Mouse (Mus musculus): ENCODE data around the gene Glis1.

The Glis1 gene

GRCm38 (mm10) chr4:107520816-107521215 lies 86.4 kb downstream of the Glis1 start:
- DNase-seq = peak; percentile 22

DNA sequence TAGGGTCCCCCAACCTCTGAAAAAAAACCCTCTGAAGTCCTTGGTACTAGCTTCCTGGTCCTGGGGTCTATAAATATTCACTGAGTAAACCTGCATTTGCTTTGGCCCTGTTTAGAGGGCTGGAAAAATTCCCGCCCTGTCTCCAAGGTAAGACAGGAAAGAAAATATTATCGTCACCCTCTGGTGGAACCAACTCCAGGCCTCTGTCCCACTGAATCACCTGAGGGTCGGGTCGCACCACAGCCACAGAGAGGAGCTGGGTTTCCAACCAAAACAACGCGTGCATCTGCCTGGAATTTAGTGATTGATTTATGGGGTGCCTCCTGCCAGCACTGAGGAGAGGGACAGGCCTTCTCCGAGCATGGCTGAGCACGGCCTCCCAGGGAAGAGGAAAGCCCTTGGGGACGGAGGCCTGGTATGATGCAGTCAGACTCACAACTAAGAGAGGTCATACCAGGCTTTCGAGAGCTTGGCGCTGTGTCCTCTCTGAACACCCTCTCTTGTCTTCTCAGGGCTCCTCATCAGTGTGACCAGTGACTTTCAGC lies 89.3 kb downstream of the Glis1 start:
- DNase-seq = peak; percentile 1

GRCm38 (mm10) chr4:107535126-107535525 lies 100.7 kb downstream of the Glis1 start:
- peak; percentile 59 for DNase-seq

DNA sequence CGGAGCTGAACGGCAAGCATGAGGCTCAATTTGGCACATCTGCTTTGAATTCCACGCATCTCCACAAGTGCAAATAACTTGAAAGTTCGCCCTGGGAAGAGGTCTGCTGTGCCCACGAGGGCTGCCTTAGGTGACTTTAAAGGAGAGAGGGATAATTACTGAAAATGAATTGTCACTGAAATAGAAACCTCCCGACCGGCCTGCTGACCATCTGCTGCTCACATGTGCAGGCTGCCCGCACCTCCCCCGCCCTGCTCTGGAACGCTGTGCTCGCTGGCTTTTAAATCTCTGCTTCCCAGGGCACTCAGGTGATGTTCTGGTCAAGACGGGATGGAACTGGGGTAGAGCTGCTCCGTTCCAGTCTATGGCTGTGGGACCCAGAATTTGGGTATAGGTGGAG lies 103.7 kb downstream of the Glis1 start:
- DNase-seq = no peak

GRCm38 (mm10) chr4:107538561-107538960 lies 104.2 kb downstream of the Glis1 start:
- no peak for DNase-seq

DNA sequence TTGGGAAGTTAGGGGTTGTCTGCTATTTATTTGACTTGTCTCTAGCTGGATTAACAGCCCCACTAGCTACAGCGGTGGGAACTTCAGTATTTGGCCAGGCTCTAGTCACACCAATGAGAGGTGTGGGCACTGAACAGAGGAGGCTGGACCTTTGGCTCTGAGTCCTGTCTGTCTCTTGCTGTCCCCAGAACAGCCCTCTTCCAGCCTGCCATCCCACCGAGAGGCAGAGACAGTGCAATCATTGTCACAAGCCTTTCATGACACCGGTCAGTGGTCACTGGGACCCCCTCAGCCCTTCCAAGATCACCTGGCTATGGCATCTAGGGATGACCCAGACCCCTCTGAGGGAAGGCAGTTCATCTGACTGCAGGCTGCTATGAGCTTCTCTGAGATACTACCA lies 104.6 kb downstream of the Glis1 start:
- no peak for DNase-seq

GRCm38 (mm10) chr4:107541821-107542220 lies 107.4 kb downstream of the Glis1 start:
- DNase-seq = no peak

DNA sequence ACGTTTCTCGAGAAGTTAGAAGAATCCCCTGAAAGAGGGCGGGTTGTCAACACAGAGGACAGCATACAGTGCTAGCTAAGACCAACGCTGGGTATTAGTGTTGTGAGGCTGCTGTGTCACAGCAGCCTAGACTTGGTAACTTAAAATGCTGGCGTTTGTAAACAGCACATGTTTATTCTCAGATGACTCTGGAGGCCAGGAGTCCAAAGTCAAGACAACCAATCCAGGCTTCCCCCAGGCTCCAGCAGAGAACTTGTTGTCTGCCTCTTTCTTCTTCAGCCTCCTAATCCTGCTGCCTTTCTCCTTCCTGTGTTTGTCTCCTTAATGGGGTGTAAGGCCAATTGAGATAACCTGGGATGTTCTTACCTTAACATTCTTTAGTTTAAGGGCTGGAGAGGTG lies 110.5 kb downstream of the Glis1 start:
- DNase-seq = no peak

DNA sequence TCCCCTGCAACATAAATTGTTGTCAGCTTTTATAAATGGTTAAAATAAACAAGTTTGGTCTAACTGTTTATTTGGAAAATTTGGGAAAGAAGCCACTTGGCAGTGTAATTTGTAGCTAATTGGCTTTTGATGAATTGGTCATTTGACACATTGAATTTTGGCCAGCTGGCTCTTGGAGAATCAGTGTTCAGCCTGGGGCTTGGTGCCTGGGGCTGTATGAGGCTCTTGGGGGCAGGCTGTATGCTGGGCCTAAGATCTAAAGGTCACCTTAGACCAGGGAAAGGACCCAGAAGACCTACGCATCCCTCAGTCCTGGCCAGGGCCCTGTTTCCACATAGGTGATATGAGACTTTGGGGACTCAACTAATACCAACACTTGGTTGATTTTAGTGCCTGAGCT lies 111.3 kb downstream of the Glis1 start:
- DNase-seq = peak; percentile 66

GRCm38 (mm10) chr4:107546525-107546924 lies 112.1 kb downstream of the Glis1 start:
- DNase-seq = no peak

GRCm38 (mm10) chr4:107550096-107550495 lies 115.7 kb downstream of the Glis1 start:
- DNase-seq = no peak

GRCm38 (mm10) chr4:107550546-107550945 lies 116.2 kb downstream of the Glis1 start:
- no peak for DNase-seq

DNA sequence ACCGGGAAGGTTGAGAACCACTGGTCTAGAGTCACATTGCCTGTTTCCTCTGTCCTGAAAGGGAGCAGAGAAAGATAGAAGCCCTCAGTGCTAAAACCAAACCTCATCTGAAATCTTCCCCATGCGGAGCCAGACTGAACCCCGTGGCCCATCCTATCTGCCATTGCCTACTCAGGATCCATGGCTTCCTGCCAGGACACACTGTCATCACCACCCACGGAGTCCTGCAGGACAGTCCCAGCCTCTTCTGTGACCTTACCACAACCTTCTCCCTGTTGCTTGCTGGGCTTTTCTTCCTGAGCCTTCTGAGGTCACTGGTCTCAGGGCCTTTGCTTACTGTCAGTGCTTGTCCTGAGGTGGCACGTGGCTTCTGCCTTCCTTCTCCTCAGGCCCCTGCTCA lies 118.3 kb downstream of the Glis1 start:
- DNase-seq = peak; percentile 38

DNA sequence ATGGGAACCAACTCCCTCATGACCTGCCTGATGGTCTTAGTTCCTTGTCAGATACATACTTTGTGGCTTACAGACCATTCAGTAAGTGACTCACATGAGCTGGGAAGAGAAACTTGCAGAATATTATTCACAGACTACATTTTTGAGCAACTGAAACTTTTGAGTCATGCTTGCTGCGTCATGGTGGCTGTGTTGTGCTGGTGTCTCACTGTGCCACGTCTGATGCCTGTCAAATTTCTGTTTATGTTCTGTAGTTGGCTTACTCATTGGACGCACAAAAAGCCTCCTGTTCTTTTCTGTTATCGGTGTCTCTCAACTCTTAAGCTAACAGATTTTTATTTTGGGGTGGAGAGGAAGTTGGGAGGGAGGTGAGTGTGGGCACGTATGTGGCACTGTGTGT lies 119.4 kb downstream of the Glis1 start:
- no peak for DNase-seq

- no peak for DNase-seq
These were observed 124.4 kb downstream of the Glis1 start for GRCm38 (mm10) chr4:107558801-107559200.

GRCm38 (mm10) chr4:107561056-107561455 lies 126.7 kb downstream of the Glis1 start:
- no peak for DNase-seq

GRCm38 (mm10) chr4:107568159-107568558 lies 133.8 kb downstream of the Glis1 start:
- no peak for DNase-seq

DNA sequence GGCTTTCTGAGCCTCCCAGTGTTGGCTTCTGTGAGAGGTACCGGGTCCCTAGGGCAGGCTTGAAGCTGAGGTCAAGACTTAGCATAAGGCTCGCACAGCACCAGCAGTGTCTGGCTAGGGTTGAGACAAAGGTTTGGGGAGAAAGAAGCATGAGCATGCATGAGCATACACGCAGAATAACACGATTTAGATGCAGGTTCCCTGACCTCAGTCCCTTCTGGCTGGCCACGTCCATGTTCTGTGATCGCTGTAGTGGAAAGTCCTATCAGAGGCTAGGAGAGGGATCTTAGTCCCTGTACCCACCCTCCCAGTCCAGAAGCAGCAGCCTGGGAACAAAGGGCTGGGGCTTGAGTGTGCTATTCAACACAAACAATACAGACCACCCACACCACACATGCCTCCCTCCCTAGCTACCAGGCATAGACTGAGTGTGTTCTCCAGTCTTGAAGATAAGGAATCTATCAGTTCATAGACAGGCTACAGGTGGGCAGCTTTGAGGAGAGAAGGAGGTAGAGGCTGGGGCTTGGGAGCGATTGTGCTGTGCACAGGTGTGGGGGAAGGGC lies 134.6 kb downstream of the Glis1 start:
- no peak for DNase-seq

DNA sequence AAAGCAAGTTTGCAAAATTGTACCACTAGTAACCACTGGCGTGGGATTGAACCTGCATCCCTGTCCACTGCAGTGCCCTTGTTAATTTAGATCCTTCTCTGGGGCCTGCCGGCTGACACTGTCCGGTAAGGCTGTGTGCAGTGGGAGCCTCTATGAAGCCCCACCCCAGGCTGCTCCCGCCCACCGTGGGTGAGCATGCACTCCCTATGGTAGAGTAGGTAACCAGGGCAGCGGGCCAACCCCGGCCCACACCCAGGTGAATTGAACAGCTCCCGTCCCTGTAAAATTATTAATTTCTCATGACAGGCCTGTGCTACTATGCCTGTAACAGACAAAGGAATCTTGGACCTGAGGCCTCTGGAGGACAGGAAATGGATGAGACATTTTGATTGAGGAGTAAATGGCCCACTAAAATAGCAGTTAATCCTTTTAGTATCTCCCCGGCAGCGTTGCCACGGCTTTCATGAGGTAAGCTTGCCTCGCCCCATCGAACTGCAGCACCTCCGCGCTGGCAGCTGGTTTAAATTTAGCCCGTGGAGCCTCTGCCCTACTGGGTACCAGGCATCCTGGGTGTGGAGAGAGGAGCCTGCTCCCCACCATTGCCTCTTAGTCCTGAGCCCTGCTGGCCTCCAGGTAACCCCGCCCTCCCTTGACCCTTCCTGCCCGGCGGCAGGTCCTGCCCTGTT lies 136.1 kb downstream of the Glis1 start:
- no peak for DNase-seq

DNA sequence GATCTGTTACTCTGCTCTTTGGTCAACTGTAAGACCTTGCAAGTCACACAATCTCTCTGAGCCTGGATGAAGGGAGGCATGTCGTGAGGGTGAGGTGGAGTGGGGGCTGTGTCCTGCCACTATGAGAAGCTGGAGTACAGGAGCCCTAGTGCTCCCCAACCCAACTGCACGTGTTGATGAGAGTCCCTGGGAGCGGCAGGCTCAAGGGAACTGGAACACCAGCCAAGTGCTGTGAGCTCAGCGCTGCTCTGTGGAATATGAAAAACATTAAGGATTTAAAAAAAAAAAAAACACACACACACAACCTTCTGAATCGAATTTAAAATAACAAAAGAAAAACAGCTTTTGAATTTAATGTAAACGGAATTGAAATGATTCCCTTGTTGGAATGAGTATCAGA lies 141.4 kb downstream of the Glis1 start:
- DNase-seq = no peak

DNA sequence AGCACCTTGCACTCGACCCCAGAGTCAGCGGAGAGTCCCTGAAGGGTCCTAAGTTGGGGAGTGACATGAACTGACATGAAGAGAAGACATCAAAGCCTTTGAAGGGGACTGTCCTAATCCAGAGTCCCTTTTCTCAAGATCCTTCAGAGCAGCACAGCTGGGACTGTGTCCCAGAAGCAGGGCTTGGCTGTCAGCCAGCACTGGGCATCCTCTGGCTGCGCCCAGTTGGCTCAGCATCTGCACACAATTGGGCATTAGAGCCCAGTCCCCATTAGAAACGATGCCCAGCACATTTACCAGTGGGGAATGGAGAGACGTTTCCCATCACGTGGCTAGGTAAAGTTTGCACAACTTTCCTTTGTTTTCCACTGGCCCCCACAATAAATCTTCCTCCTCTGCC lies 142.4 kb downstream of the Glis1 start:
- peak; percentile 43 for DNase-seq

GRCm38 (mm10) chr4:107577146-107577839 lies 142.9 kb downstream of the Glis1 start:
- no peak for DNase-seq

- no peak for DNase-seq
These were observed 146.5 kb downstream of the Glis1 start for GRCm38 (mm10) chr4:107580883-107581282.

GRCm38 (mm10) chr4:107586391-107586790 lies 152.0 kb downstream of the Glis1 start:
- DNase-seq = peak; percentile 48

Measured in lung, postnatal 10 days (tissue).